10 mouse cellular contexts compared by ENCODE assay signal in genomic region chr6:97883496-97883895, GRCm38 (mm10).
DNase-seq lines count a peak whose midpoint lies in the region; ATAC-seq and TF ChIP-seq lines count a peak whose summit lies in the region.
"Had no signal": no experiment of that assay in that cellular context is flagged by ENCODE, and none has a peak within 500 bp of the region (broad histone marks: within the 10 kb centered on the region; RNA-seq: fewer than 3 reads in every experiment).

No protein-coding gene starts in this region.

- TF ChIP-seq CTCF in lung, embryonic 14.5 days (IDR thresholded peaks at IDR 0.05; ENCODE audit: low read depth), result no peak

- 27% methylated on average over 2 of the region's 2 CpGs for WGBS in forebrain, embryonic 12.5 days
- 10% methylated on average over 2 of the region's 2 CpGs for WGBS in forebrain, embryonic 13.5 days
- WGBS in lung, embryonic 14.5 days, result 46% methylated on average over 2 of the region's 2 CpGs

- no peak overlapping the region for H3K4me2 ChIP-seq in forebrain, embryonic 12.5 days
- no peak overlapping the region for H3K4me2 ChIP-seq in forebrain, embryonic 13.5 days
- H3K4me2 ChIP-seq in lung, embryonic 14.5 days, result no peak overlapping the region

- peak; percentile 53 for DNase-seq in lung, embryonic 14.5 days
- DNase-seq in lung, adult 18-20 months, result no peak
- peak; percentile 69 for DNase-seq in forelimb bud, embryonic 11.5 days (ENCODE audit: low read depth, low spot score)
- DNase-seq in mesoderm, embryonic 11.5 days (ENCODE audit: low read depth, low spot score), result peak; percentile 45
- DNase-seq in urinary bladder, adult 18-20 months (ENCODE audit: low spot score in 2 of 2), result no peak
- DNase-seq: gastrocnemius, postnatal 14 days had no signal

- peak; percentile 30; the same call in 1 of the 2 replicates for ATAC-seq in forebrain, embryonic 12.5 days (ENCODE audit: low FRiP score)
- ATAC-seq in forebrain, embryonic 13.5 days, result no peak; the same call in 1 of the 2 replicates
- ATAC-seq in lung, embryonic 14.5 days (ENCODE audit: insufficient read depth), result peak; percentile 41; the same call in 1 of the 2 replicates
- ATAC-seq in erythroblast, adult 5-6 weeks (replicated peaks; ENCODE audit: low FRiP score, poor library complexity, severe bottlenecking), result no peak

- no peaks in the 10 kb centered on the region for H3K36me3 ChIP-seq in forebrain, embryonic 12.5 days (replicated peaks)
- H3K36me3 ChIP-seq in forebrain, embryonic 13.5 days (ENCODE audit: poor library complexity, severe bottlenecking), result no peaks in the 10 kb centered on the region
- H3K36me3 ChIP-seq in lung, embryonic 14.5 days (ENCODE audit: insufficient read depth), result no peaks in the 10 kb centered on the region

- peaks cover 7% of the 10 kb centered on the region; the same call in 1 of the 2 replicates for H3K4me1 ChIP-seq in forebrain, embryonic 12.5 days
- H3K4me1 ChIP-seq in forebrain, embryonic 13.5 days, result peaks cover 7% of the 10 kb centered on the region
- H3K4me1 ChIP-seq in lung, embryonic 14.5 days (ENCODE audit: insufficient read depth), result no peaks in the 10 kb centered on the region

- no peaks in the 10 kb centered on the region for H3K9me3 ChIP-seq in forebrain, embryonic 12.5 days
- H3K9me3 ChIP-seq in forebrain, embryonic 13.5 days (replicated peaks), result no peaks in the 10 kb centered on the region
- H3K9me3 ChIP-seq in lung, embryonic 14.5 days (ENCODE audit: low read depth, low read length), result no peaks in the 10 kb centered on the region

- no peaks in the 10 kb centered on the region for H3K27me3 ChIP-seq in forebrain, embryonic 12.5 days
- no peaks in the 10 kb centered on the region for H3K27me3 ChIP-seq in forebrain, embryonic 13.5 days
- H3K27me3 ChIP-seq in lung, embryonic 14.5 days (ENCODE audit: insufficient read depth, low read length), result no peaks in the 10 kb centered on the region

- H3K4me3 ChIP-seq in forebrain, embryonic 12.5 days (replicated peaks), result no peak overlapping the region
- H3K4me3 ChIP-seq in forebrain, embryonic 13.5 days, result no peak overlapping the region
- H3K4me3 ChIP-seq in lung, embryonic 14.5 days (ENCODE audit: low read depth, low read length), result no peak overlapping the region

- no peak overlapping the region for H3K27ac ChIP-seq in forebrain, embryonic 12.5 days
- H3K27ac ChIP-seq in forebrain, embryonic 13.5 days, result no peak overlapping the region
- H3K27ac ChIP-seq in lung, embryonic 14.5 days (ENCODE audit: low read depth), result no peak overlapping the region
- H3K27ac ChIP-seq: liver, embryonic 14.5 days had no signal

- H3K9ac ChIP-seq in forebrain, embryonic 12.5 days, result no peak overlapping the region
- no peak overlapping the region for H3K9ac ChIP-seq in forebrain, embryonic 13.5 days
- no peak overlapping the region for H3K9ac ChIP-seq in lung, embryonic 14.5 days
- H3K9ac ChIP-seq: liver, embryonic 14.5 days had no signal

Comparison
In these comparisons a context has a peak if more than half of its experiments do, and no peak if none do; other contexts are left out.
1. ATAC-seq: peak in forebrain, embryonic 12.5 days (single experiment) and lung, embryonic 14.5 days (single experiment); none in forebrain, embryonic 13.5 days (single experiment) and erythroblast, adult 5-6 weeks (single experiment).
2. DNase-seq: peak in lung, embryonic 14.5 days (single experiment), forelimb bud, embryonic 11.5 days (single experiment) and mesoderm, embryonic 11.5 days (single experiment); none in lung, adult 18-20 months (0 of 2) and urinary bladder, adult 18-20 months (0 of 2).